Mouse (Mus musculus) brown adipose tissue, adult 24 weeks (tissue): ENCODE results near the gene Col4a2. TPM values are rescaled to one million over a fixed set of nuclear protein-coding genes. Genes with fewer than 3 reads are reported as not detected.

Source experiments
- H3K27ac ChIP-seq: fragments of 200-500 bp; replicated peaks from 2 replicates; pipeline ENCODE4 v1.5.1; 2012; ENCODE audit warnings: low read depth, mild to moderate bottlenecking, low read length
- H3K4me1 ChIP-seq: fragments of 200-500 bp; 2 replicates; pipeline ENCODE4 v1.6.1; 2012; ENCODE audit warnings: low read length, mixed read lengths; ENCODE audit not compliant: control insufficient read depth, insufficient read depth, insufficient read length
- H3K4me3 ChIP-seq: fragments of 200-500 bp; 2 replicates; pipeline ENCODE4 v1.5.1; 2012; ENCODE audit warnings: low read depth, mild to moderate bottlenecking, low read length, moderate library complexity; ENCODE audit not compliant: insufficient read depth
- polyA plus RNA-seq: library from polyadenylated mRNA; stranded (reverse); fragments of >200 nt; gene quantifications from 2 replicates; pipeline ENCODE4 v1.2.4, GENCODE M21; 2012; ENCODE audit not compliant: missing spikeins, insufficient read depth, insufficient read length

The Col4a2 gene
- polyA plus RNA-seq, 1 experiment: 51.1 TPM

DNA sequence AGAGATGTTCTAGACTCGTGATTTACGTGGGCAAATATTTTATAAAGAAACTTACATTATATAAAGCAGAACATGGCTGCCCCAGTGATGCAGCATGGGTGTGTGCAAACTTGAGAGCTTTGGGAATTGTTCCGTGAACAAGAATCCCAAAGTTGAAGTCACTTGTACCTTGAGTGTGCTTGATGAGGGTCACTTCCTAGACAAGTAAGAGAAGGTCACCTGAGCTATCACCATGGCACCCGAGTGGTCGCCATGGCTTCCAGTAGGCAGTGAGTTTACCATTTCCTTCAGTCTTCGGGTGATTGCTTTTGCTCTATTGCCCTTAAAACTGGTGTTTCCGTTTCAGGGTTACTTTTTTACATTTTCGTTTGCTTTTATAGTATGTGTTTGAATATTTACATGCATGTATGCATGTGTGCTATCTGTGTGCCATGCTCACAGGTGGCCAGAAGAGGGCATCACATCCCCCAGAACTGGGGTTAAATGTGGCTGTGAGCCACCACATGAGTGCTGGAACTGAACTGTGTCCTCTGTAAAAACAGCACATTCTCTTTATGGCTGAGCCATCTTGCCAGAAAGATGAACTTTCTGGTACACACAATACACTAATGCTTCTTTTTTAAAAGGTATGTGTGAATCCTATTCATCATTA, 42.3 kb downstream of the Col4a2 start:
- H3K27ac ChIP-seq: no peak overlapping the region
- H3K4me3 ChIP-seq: no peak overlapping the region
- H3K4me1 ChIP-seq: peaks cover 29% of the 10 kb centered on the region

DNA sequence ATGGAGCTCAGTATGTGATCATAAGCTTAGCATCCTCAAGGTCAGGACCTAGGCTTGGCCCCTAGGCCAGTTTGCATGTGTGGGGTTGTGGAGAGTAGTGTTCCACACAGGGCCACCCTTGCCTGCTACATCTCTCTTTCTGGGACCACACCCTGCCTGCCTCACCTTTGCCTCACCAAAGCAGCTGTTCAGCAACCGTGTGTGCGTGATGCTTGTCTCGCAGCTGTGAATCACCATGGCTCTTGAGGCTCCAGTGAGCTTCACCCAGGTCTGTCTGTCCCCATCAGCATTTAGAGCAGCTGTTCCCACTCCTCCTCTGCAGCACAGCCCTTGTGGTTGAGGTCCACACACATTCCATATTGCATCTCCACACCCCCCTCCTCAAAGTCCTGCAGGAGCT, 43.3 kb downstream of the Col4a2 start:
- Histone ChIP-seq H3K4me1 (peaks cover 26% of the 10 kb centered on the region), H3K4me3 (no peak overlapping the region), H3K27ac (0 out of 2 replicates have a peak overlapping the region, but pooled peaks have one; percentile 23)

DNA sequence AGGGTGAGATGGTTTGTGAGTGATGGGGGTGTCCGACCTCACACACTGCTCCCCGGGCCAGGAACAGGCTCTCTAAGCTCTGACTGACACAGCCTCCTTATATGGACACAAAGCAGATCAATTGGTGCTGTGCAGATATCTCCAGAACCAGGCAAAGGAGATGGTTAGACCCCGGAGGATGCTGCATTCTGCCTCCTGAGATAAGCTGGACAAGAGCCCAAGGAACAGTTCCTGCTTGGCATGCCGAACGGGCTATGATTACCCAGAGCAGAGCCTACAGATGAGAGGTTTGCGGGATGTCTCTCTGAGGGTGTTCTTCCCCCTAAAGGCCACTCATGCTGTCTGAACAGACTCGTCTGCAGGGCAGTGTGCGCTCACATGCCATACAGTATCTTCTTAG, 44.2 kb downstream of the Col4a2 start:
- Histone ChIP-seq H3K27ac (peak overlapping the region; percentile 49), H3K4me1 (peaks cover 22% of the 10 kb centered on the region), H3K4me3 (no peak overlapping the region)

DNA sequence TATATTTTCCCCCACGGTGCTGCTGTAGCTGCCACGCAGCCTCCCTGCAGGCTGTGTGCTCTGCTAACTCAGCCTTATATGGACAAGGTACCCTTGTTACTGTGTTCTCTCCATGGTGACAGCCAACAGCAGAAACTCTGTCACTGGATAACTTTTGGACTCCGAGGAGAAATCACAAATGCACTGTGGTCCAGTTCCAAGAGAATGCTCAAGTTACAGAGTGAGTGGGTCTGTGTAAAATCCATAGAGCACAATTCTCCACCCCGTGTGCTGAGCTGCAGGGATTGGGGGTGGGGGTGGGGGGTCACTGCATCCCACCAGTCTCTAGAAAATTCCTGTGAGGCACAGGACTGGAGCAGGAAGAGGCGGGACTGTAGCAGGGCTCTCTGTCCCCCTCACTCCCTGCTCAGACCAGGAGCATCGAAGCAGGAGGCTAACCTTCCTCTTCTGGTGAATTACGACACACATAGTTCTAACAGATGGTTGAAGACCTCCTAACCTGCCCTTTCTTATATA, 45.4 kb downstream of the Col4a2 start:
- H3K27ac ChIP-seq: peak overlapping the region; percentile 44
- no peak overlapping the region for H3K4me3 ChIP-seq
- H3K4me1 ChIP-seq: peaks cover 30% of the 10 kb centered on the region

DNA sequence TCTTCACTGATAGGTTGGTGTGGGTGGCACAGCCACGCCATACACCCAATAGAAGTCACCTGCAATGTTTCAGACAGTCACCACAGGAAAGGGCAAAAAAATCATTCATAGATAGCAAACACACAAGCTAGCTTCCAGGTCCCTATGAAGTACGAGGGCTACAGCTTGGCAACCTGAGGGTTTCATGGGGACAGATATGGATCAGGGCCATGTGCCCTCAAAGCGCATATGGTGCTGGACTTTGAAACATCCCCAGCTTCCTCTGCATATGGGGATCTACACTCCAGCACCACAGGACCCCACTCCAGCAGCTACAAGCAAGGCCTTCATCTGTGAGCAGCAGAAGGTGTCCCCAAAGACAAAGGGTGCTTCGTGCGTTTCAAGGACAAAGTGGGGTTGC, 47.2 kb downstream of the Col4a2 start:
- peak overlapping the region; percentile 31 for H3K27ac ChIP-seq
- H3K4me3 ChIP-seq: no peak overlapping the region
- H3K4me1 ChIP-seq: peaks cover 42% of the 10 kb centered on the region

DNA sequence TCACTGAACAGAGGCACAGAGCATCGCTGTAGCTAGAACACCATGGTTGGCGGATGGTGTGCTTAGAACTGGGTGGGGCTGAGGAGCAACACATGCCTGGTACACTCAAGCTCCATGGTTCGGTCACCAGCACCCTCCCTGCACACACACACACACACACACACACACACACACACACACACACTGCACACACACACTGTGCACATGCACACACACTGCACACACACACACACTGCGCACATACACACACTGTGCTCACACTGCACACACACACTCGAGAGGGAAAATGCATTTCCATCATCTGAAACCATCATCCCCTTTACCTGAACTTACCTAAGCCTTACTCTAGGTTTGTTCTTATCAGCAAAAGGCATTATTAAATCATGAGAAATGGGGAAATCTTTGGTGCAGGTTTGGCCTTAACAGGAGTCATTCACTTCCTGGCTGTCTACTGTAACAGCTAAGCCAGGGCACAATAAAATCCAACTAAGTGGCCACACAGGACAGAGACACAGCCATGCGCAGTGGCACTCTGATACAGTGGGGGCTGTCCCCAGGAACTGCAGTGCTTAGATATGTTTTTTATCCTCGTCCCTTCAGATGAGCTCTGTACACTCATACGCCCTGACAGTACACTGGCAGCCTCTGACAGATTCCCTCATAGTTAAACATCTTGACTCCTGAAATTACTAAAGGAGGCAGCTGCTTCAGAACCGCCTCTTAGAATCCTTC, 49.1 kb downstream of the Col4a2 start:
- Histone ChIP-seq H3K4me3 (no peak overlapping the region), H3K27ac (peak overlapping the region; percentile 61), H3K4me1 (peaks cover 47% of the 10 kb centered on the region)

DNA sequence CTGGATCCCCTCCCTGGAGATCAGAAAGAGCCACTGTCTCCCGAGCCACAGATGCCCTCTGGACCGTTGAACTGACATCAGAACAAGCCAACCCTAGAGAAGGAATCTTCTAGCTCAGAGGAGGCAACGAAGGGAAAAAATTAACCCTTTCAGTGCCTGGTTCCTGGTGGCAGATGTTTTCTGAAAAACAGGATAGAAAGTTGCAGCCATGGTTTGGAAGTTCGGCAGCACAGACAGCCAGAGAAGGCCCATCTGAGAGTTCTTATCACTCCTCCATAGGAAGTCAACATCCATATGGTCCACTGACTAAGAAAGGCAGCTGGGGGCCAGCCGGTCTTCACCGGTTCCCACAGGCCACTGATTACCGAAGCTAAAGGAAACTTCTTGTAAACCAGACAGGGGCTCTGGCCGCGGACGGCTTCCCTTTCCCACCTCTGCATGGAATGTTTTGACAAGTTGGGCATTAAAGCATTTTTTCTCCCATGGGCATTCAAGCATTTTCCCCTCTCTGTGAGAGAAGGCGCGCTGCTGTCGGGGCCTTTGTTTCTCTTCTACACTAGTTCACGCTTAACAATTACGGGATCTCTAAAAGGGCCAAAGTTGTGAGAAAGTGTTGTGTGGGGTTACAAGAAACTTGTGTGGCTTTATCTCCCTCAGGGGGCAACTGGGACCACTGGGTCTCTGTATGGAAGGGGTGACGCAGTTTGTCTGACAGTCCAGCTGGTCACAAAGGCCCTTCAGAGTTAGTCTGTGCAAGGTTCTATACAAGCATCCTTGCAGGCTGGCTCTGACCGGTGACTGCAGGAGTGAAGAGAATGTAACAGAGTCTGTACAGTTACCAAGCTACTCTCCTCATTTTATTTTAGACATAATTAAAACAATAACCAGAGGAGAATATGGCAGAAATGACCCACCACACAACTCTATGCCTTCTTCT, 49.9 kb downstream of the Col4a2 start:
- Histone ChIP-seq H3K27ac (peak overlapping the region; percentile 61), H3K4me3 (no peak overlapping the region), H3K4me1 (peaks cover 53% of the 10 kb centered on the region)

DNA sequence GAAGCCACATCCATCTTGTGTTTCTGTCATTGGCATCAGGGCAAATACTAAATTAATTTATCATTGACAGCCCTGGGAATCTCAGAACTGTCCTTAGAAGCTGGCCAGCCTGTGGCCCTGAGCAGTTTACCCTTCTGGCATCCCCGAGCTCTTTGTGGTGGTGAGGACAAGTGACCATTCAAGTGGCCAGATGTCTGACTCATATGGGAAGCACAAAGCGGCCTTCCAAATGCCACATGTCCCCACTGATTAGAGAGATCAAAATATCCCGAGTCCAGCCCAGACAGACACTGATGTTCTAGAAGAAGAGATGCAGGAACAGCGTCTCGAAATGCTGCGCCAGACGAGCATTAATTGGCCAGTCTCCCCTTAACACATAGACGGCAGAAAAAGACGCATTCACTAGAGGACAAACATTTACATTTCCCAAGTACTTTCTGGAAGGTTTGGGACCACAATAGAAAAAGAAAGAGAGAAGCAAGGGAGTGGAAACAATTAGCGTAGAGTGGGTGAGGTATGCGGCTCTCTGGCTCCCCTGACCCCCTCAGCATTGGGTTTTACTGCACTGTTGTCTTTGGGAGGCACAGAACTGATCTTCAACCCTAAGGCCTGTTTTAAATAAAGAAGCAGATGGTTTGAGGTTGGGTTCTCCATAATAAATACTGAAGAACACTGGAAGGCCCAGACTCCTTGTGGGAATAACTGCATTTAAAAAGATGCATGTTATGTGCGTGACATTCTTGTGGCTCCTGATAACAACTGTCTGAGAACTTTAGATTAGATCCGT, 50.9 kb downstream of the Col4a2 start:
- peak overlapping the region; percentile 25 for H3K27ac ChIP-seq
- peaks cover 55% of the 10 kb centered on the region for H3K4me1 ChIP-seq
- no peak overlapping the region for H3K4me3 ChIP-seq

DNA sequence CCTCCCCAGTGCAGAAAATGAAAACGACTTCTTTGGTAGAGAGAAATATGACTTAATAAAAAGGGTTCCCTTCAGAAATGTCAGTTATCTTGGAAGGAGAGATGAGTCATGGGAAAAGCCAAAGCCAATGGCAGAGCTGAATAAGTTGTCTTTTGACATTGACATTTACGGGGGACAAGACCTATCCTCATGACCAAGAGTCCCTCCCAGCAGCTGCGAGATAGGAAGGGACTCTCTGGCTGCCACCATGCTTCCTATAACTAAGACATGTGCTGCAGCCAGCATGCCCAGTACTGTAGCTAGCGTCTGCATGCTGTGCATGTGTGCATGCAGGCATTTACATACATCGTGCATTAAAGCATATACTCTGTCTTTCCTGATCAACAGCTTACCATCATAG, 53.6 kb downstream of the Col4a2 start:
- peaks cover 68% of the 10 kb centered on the region for H3K4me1 ChIP-seq
- peak overlapping the region; percentile 86; the same call in 1 of the 2 replicates for H3K27ac ChIP-seq
- H3K4me3 ChIP-seq: no peak overlapping the region

DNA sequence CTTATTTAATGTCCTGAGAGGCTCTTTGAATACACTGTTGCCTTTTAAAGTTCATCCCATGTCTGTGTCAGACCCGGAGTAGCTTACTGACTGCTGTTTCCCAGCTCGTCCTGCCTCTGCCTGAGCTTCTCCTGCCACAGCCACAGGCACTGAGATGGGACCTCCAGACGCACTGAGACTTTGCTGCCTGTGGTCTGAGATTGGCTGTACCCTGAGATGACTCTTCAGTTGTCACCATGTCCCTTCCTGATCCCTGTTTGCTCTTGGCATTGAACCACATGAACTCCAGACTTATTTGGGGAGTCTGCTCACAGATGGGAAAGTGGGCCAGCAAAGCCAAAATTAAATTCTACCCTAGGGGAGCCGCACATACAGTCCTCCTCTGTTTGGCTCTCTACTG, 54.1 kb downstream of the Col4a2 start:
- Histone ChIP-seq H3K27ac (peak overlapping the region; percentile 86), H3K4me3 (no peak overlapping the region), H3K4me1 (peaks cover 70% of the 10 kb centered on the region)

DNA sequence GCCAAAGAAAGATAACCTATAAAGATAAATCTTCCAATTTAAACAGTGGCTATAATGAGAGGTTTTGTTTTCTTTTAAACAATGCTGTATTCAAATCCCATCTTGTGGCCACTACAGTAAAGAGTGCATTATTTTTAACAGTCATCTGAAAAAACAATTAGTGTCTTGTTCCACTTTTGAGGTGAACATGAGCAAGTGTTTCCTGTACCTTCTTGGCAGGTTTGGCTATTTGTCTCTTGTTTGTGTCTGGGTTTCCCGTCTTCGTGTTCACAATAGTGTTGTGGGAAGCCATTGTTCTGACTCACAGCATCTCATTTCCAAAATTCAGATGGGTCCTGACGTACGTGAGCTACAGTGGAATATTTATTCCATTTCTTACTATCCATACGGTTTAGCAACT, 55.1 kb downstream of the Col4a2 start:
- Histone ChIP-seq H3K4me1 (peaks cover 67% of the 10 kb centered on the region), H3K4me3 (no peak overlapping the region), H3K27ac (peak overlapping the region; percentile 85)

DNA sequence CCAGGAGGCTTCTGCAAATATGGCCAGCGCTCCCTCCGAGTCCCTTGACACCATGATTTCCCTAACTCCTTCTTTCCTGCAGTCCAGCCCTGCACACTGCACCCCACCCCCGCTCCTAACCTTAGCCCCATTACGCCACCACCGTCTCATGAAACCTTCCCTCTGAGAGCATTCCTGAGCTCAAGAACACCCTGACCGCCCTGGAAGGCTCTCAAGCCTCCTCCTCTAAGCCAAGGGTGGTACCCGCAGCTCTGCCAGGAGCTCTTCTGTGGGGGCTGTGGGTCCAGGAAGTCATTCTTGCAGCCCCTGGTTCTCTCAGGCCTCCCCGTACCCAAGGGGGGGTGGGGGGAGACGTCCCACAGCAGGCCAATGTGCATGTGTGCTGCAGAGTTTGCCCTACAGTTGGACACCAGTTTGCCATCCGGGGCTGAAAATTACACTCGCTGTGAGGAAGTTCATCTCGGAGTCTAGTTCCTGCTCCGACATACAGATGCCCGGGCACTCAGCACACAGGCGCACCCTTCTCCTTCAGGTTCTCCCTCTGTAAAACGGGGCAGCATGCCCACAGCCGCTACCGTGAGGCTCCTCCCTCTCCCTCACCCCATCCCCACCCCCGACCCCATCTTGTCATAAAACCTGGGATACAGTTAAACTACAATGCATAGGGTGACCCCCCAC, 57.1 kb downstream of the Col4a2 start:
- Histone ChIP-seq H3K4me1 (peaks cover 71% of the 10 kb centered on the region), H3K4me3 (no peak overlapping the region), H3K27ac (peak overlapping the region; percentile 85)

DNA sequence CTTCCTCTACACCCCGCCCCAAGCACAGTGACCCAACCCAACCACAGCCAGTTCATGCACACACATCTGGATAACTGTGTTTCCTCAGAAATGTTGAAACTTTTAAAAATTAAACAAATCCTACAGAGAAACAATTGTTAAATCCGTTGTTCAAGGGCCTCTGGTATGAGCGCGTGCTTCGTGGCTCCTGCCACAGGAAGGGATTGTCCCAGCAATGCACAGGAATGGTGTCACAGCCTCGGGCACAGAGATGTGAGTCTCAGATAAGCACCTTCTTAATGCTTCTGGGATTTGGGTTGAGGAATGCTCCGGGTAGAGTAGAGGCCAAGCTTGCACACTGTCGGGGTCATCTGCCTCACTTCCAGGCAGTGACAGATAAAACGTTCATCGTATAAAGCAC, 58.7 kb downstream of the Col4a2 start:
- Histone ChIP-seq H3K4me1 (peaks cover 72% of the 10 kb centered on the region), H3K4me3 (no peak overlapping the region), H3K27ac (peak overlapping the region; percentile 95)

DNA sequence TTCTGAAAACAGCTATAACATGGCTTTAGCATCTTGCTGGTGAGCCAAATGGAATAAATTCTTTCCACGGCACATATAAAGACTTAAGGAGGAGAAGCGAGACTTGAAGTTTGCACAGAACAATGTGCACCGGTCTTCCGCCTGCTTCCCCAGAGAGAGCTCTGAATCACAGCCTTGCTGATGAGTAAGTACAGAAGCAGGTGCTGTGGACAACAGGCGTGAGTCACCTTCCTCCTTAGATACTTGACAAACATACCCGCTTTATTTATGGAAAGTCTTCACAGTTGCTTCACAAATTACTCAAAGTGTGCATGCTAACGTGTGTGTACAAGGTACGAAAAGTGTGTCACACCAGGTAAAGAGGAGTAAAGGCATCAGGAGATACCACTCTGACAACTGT, 59.5 kb downstream of the Col4a2 start:
- H3K27ac ChIP-seq: peak overlapping the region; percentile 95
- H3K4me3 ChIP-seq: no peak overlapping the region
- H3K4me1 ChIP-seq: peaks cover 72% of the 10 kb centered on the region
